Mouse (Mus musculus) cerebellum, adult 2 months (tissue): ENCODE measurements around the gene Bcl2a1d. TPM values are rescaled to one million over a fixed set of nuclear protein-coding genes. Genes with fewer than 3 reads are reported as not detected.
"Not testable (repeated sequence)": the region's sequence is repeated elsewhere in the genome, so short reads cannot be mapped to it uniquely, and the experiment has no call there.

Experiments
- DNase-seq, 2 experiments: peaks; one replicate each; pipeline ENCODE4 v3.0.0; 2021
- H3K27ac ChIP-seq: fragments of 200-500 bp; 2 replicates; pipeline ENCODE4 v1.5.1; 2012; ENCODE audit warnings: low read length, control low read depth, inconsistent platforms; ENCODE audit not compliant: insufficient read depth
- H3K27me3 ChIP-seq: fragments of 200-500 bp; 2 replicates; pipeline ENCODE4 v1.6.1; 2012; ENCODE audit warnings: inconsistent platforms, mild to moderate bottlenecking, low read length, moderate library complexity; ENCODE audit not compliant: control insufficient read depth, insufficient read depth
- H3K4me1 ChIP-seq: fragments of 200-500 bp; 2 replicates; pipeline ENCODE4 v1.6.1; 2011; ENCODE audit warnings: low read length; ENCODE audit not compliant: control insufficient read depth, insufficient read depth
- H3K4me3 ChIP-seq: fragments of 200-500 bp; replicated peaks from 2 replicates; pipeline ENCODE3; 2011; ENCODE audit warnings: mild to moderate bottlenecking, low read depth, low read length, control low read depth; ENCODE audit not compliant: insufficient read depth
- WGBS: fragments of 180-500 bp; shearing (Covaris S2); methylation state at CpG from one replicate; pipeline ENCODE4 v1.1.7; 2018; 5-methylcytosine and 5-hydroxymethylcytosine counted together
- polyA plus RNA-seq: library from polyadenylated mRNA; depleted of rRNA; stranded (reverse); fragments of >200 nt; gene quantifications from 2 replicates; pipeline ENCODE4 v1.2.3, GENCODE M21; 2012; rRNA removed

Bcl2a1d gene
- polyA plus RNA-seq, 1 experiment = 0.15 TPM

DNA sequence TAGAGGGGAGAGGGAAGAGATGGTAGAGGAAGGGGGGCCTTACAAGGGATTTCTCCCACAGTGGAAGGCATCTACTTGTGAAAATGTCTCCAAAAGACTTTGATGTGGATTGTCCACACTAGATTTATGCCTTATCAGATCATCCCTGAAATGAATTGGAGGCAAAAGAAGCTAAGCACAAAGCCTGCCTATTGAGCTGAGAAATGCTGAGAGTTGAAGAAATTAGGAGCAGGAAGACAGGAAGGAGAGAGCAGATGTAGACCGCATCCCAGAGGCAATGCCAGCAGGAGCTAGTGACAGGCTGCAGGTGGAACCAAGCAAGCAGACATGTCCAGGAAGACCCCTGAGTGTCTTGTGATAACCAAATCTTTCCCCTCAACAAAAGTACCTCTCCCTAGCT lies 45.0 kb downstream of the Bcl2a1d start:
- not testable (repeated sequence) for H3K4me3 ChIP-seq, H3K27ac ChIP-seq, H3K27me3 ChIP-seq, H3K4me1 ChIP-seq
- DNase-seq = peak; percentile 27 to 34
- 27% methylated on average over 1 of the region's 1 CpGs for WGBS

Other genes starting within 250 kb of the Bcl2a1d start
- 27.3 and 30.1 TPM in 2 replicates for gene Syncrip, start 249.3 kb downstream of the Bcl2a1d start, polyA plus RNA-seq
- gene Zfp949, start 183.9 kb downstream of the Bcl2a1d start, polyA plus RNA-seq = 22.0 and 24.2 TPM in 2 replicates
- 0.36 and 0.52 TPM in 2 replicates for gene Trim43a, start 151.0 kb downstream of the Bcl2a1d start, polyA plus RNA-seq
- 38.1 and 38.6 TPM in 2 replicates for gene Mthfsl, start 11.6 kb downstream of the Bcl2a1d start, polyA plus RNA-seq
- gene Trim43c, start 107.2 kb upstream of the Bcl2a1d start, polyA plus RNA-seq = not detected in 2 replicates
- 0.16 and 0.40 TPM in 2 replicates for gene Bcl2a1a, start 225.0 kb upstream of the Bcl2a1d start, polyA plus RNA-seq